Mouse (Mus musculus) lung, embryonic 15.5 days (tissue): ENCODE results near the gene Olfr325. TPM values are rescaled to one million over a fixed set of nuclear protein-coding genes. Genes with fewer than 3 reads are reported as not detected.

Experiments
- polyA plus RNA-seq: library from polyadenylated mRNA; unstranded; fragments of >200 nt; fragmentation: Nextera tagmentation; extraction: Ambion mirVana; gene quantifications from 2 replicates; pipeline ENCODE4 v1.2.1, GENCODE M21; 2015

Olfr325 gene
- polyA plus RNA-seq, 1 experiment from 2014 or later, result not detected

Other genes starting within 250 kb of the Olfr325 start
- 29.8 and 32.3 TPM in 2 replicates for gene Zfp672, start 247.4 kb upstream of the Olfr325 start, polyA plus RNA-seq
- gene Sh3bp5l, start 247.0 kb upstream of the Olfr325 start, polyA plus RNA-seq, result 32.3 and 38.3 TPM in 2 replicates
- gene Lypd8, start 198.7 kb upstream of the Olfr325 start, polyA plus RNA-seq, result 0.40 TPM in 1 of 2 replicates, not detected in the other
- gene 1810065E05Rik, start 156.6 kb upstream of the Olfr325 start, polyA plus RNA-seq, result not detected in 2 replicates
- gene Gm12253, start 145.2 kb upstream of the Olfr325 start, polyA plus RNA-seq, result not detected in 2 replicates
- gene Lypd9, start 124.8 kb upstream of the Olfr325 start, polyA plus RNA-seq, result not detected in 2 replicates
- not detected in 2 replicates for gene Olfr30, start 115.5 kb upstream of the Olfr325 start, polyA plus RNA-seq
- gene Olfr332, start 85.2 kb upstream of the Olfr325 start, polyA plus RNA-seq, result not detected in 2 replicates
- gene Olfr331, start 75.2 kb upstream of the Olfr325 start, polyA plus RNA-seq, result not detected in 2 replicates
- not detected in 2 replicates for gene Olfr330, start 42.9 kb upstream of the Olfr325 start, polyA plus RNA-seq
- not detected in 2 replicates for gene Olfr329-ps, start 31.3 kb upstream of the Olfr325 start, polyA plus RNA-seq
- not detected in 2 replicates for gene Olfr328, start 22.1 kb upstream of the Olfr325 start, polyA plus RNA-seq
- not detected in 2 replicates for gene Olfr224, start 7.2 kb upstream of the Olfr325 start, polyA plus RNA-seq
- gene Olfr324, start 17.4 kb downstream of the Olfr325 start, polyA plus RNA-seq, result not detected in 2 replicates
- not detected in 2 replicates for gene 2210407C18Rik, start 38.3 kb downstream of the Olfr325 start, polyA plus RNA-seq
- not detected in 2 replicates for gene Olfr323, start 52.8 kb downstream of the Olfr325 start, polyA plus RNA-seq
- gene Trim58, start 62.7 kb downstream of the Olfr325 start, polyA plus RNA-seq, result 0.11 and 0.16 TPM in 2 replicates
- gene Olfr322, start 81.1 kb downstream of the Olfr325 start, polyA plus RNA-seq, result not detected in 2 replicates
- not detected in 2 replicates for gene Olfr320, start 103.4 kb downstream of the Olfr325 start, polyA plus RNA-seq
- gene Olfr319, start 121.4 kb downstream of the Olfr325 start, polyA plus RNA-seq, result not detected in 2 replicates
- gene Olfr318, start 146.3 kb downstream of the Olfr325 start, polyA plus RNA-seq, result not detected in 2 replicates
- gene Olfr317, start 161.5 kb downstream of the Olfr325 start, polyA plus RNA-seq, result not detected in 2 replicates
- not detected in 2 replicates for gene Olfr316, start 175.0 kb downstream of the Olfr325 start, polyA plus RNA-seq
- not detected in 2 replicates for gene Olfr315, start 195.5 kb downstream of the Olfr325 start, polyA plus RNA-seq
- gene Olfr314, start 205.2 kb downstream of the Olfr325 start, polyA plus RNA-seq, result not detected in 2 replicates
- 4.5 and 5.7 TPM in 2 replicates for gene Fam183b, start 224.2 kb downstream of the Olfr325 start, polyA plus RNA-seq
- gene Olfr313, start 237.3 kb downstream of the Olfr325 start, polyA plus RNA-seq, result not detected in 2 replicates